Mouse (Mus musculus) spleen, postnatal 14 days (tissue): ENCODE measurements at regions not wholly inside any gene's neighbourhood (a gene's known extent, or its start where the extent isn't known, plus 50 kb on each side); places are given as distances from the start of the nearest gene placed in this dataset.
A peak's percentile ranks its signal among the peaks of the same experiment; 100 is the strongest.

Experiments used
- DNase-seq, 2 experiments: peaks; one replicate each; pipeline ENCODE4 v3.0.0; 2021 to 2022; ENCODE audit warnings: low spot score in 2 of 2

DNA sequence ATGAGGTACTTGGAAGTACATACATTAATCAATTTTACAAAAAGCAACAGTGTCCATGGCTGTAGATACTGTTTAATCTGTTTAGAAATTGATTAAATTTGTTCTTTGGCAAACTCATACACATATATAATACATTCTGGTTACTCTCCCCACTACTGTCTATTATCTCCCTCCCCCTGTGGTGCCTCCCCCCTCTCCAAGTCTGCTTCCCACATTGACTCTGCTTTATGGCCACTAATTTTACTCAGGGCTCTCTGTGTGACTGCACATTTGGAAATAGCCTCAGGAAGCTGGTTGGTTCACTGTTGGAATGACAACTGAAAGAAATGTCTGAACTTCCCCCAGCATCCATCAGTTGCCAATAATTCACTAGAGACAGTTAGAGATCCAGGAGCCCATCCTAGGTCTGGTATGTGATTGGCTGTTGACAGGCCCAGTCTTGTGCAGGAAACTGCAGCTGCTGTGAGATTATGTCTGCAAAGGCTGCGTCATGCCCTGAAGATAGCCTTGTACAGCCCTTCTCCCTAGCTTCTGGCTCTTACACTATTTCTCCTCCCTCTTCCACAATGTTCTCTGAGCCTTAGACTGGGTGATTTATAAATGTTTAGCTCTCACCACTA is 204.6 kb upstream of the Trib2 start:
- DNase-seq, result no peak

DNA sequence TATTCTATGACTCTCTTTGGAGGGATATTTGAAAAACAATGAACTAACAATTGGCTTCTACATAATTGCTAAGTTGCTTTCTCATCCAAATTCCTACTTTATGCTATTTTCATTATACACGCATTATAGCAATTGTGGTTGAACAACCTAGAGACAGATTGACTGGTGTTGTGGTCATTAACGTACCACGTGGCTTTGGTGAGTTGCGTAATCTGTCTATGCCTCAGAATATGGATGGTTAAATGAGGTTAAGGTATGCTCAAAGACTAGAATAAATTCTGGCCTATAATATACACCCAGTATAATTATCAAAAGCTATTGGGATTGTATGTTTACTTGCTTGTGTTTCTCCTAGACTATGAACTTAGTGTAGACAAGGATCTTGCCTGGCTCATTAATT is 201.5 kb upstream of the Trib2 start:
- no peak for DNase-seq

DNA sequence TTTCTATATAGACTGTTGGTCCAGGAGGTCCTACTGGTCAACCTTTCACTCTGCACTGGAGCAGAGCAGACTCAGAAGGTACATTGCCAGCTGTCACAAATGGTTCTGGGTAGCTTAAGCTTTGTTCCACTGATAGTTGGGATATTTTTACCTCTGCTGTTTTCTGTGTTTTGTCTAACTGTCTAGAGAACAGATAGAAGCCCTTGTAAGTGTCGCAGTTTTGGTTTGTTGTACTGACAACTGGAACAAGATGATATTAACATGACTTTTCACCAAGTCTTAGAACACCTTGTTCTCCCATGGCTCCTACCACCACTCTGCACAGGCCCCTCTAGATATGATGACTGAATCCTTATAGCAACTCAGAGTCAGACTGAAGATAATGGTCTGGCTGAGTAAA is 199.9 kb upstream of the Trib2 start:
- DNase-seq, result no peak

DNA sequence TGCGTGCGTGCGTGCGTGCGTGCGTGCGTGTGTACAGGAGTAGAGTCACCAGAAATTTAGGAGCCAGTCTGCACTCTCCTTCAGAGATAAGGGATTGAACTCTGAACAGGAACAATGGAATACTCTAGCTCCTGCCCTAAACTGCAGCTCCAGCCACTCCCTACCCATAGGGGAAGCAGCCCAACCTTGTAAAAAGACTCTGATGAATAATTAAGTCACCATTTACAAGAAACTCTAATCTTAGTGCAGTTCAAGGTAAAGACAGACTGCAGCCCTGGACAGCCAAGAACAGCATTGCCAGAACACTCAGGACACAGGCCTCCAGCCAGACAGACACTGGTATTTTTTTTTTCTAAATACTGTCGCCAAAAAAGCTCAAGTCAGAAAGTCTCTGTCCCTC is 198.9 kb upstream of the Trib2 start:
- DNase-seq, result no peak

DNA sequence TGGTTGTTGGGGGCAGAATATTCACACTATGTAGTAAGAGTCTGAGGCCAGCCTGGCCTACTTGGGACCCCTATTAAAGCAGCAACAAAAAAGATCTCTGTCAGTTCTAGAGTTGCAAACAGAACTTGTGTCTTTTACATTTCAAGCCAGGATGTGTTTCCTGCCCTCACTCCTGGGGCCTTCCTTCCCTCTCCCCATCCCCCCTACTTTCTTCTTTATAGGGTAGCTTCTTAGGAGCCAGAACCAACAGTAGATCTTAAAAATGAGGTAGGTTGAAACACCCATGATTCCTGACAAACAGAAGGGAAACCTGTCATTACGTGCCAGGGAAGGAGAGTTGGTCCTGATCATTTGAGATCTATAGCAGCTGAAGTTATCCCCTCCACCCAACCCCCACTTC is 198.0 kb upstream of the Trib2 start:
- DNase-seq, result no peak

DNA sequence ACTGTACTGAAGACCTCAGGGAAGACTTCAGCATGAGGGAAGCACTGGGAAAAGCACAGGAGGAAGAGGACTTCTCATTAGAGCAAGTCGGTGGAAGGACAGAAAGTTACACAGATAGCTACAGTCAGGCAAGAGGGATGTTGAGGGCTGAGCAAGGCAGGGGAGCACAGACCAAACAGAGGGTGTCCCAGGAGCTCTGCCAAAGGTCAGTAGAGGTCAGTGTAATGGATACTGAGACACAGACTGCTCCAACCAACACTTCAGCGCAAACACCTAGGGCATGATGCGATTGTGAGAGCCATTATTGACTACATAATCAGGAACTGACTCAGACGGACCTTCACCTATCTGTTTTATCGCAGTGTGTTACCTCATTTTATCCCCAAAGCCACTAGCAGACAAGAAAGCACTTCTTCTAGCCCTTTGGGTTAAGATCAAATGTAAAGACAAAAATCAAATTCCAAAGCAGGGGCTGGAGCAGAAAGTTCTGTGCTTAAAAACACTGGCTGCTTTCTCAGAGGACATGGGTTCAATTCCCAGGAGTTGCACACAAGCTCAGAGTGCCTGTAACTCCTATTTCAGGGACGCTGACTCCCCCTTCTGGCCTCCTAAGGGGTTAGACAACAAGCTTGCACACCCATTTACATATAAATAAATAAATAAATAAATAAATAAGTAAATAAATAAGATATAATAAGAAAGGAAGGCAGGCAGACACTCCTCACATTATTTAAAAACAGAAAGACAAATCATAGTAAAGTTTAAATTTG is 197.3 kb upstream of the Trib2 start:
- DNase-seq, result no peak

DNA sequence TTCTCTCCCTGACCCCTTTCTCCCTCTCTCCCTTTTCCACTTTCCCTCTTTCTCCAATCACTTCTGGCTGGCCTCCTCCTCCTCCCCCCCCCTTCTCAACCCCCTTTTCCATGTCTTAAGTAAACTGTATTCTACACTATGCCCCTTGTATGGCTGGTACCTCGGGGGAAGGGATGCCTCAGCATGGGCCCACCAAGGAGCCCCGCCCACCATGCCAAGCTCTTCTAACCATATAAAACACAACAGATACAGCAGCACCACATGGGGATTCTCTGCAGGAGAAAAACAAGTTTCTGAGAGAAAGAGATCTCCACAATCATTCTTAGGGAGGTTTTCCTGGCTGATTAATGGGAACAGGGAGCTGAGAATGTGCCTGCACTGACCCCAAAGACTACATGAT is 196.6 kb upstream of the Trib2 start:
- DNase-seq, result no peak

DNA sequence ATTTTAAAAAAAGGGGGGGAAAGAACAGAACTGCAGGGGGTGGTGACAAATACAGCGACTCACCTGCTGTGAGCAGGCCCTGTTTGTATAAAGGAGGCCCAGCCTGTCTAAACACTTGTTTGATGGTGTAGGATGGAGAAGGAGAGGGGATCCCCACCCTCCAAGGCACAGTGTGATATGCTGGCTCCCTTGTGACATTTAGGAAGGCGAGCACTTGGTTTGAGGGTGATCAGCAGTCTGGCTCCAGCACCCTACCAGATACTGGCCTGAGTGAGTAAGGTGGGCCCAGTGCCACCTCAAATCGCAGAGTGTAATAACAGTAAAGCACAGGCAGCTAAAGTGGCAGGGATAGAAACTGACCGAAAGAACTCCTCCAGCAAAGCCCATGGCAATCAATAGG is 195.4 kb upstream of the Trib2 start:
- DNase-seq, result no peak

DNA sequence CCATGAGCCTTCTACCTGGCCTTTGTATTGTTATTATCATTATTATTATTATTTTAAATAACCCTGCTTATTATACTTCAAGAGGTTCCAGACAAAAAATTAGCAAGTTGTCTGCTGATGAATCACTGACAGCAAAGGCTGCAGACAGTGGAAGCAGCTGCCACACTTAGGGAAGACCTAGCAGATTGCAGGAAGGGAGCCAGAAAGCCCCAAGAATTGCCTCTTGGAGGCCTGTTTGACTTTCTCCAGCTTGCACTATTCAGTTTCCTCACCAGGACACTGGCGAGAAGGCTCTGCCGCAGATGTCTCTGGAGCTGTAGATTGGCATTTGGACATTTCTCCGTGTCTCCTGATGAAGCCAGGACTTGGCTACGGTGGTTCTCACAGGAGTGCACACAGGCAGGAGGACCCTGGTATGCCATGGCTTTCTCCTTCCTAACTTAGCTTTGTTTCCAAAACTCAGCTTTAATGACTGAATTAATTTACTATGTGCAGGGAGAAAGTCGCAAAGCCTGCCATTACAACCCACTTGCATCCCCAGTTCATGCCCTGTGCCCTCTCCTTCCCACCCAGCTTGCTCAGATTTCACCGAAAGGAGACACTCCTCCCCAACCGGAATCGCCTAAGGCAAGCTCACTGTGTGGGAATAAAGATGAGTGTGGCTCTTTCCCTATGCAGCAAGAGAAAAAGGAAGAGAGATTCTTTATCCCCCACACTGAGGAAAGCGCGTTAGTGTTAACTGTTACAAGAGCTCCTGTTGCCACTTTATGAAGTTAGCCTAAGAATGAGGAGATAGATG is 193.3 kb upstream of the Trib2 start:
- no peak for DNase-seq

DNA sequence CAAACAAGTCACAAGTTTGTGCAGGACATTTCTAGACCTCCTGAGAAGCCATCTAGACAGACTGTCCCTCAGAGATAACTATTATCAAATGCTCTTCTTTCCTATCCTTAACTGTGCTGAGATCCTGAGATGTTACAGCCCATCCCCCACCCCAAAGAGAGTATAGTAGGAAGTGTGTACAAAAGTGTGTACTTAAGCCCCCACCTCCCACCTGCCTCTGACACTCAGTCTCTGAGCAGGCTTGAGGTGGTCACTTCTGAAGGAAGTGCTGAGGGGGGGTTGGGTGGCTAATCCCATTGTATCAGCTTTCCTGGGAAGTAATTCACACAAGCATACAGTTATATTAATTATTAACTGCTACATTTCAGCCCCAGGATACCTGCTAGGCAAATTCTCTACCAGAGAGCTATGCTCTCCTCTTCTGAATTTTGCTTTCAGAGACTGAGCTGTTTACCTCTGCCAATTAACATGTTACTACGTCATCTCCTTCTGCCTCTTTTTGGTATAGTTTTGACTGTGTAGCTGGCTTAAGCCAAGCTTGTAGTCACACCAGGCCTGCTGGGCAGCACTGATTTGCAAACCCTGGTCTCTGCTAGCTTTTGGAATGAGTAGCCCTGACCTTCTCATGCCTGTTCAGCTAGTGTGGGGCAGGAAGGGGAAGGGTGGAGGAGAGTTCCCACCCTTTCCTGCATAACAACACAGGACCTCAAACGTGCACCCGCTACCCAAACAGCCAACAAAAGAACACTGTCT is 192.2 kb upstream of the Trib2 start:
- no peak for DNase-seq

DNA sequence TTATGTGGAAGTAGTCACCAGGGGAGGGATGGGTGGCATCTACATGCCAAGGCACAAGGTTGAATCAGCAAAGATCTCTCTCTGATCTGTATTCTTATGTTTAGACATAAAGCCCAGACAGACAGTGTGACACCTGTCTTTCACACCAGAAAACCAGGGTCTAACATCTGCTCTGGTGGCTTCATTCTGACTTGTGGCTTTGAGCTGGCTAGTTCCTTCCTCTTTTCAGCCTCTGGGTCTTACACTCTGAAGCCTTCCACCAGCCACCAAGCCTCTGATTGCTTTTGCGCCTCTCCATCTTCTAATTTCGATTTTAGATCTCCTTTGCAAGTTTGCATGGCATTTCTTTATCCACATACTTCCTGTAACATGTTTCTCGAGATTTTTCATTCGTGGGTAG is 191.5 kb upstream of the Trib2 start:
- DNase-seq, result peak in 1 of 2 experiments; percentile 5

DNA sequence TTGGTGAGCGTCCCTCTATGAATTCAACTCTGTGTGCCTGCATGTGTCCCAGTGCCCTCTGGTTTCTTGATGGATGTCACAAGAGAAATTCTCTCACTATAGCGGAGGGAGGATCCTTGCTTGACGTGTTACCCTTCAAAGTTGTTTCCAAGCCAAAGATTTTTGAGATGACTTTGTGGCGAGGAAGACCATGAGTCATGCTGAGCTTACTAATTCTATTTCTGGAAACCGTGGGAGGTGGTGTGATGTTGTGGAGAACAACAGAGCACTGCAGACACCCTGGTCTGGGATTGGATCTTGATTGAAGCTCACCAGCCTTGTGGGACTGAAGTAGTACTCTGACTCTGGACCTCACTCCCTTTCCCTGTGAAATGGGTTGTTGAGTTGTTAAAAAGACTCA is 190.0 kb upstream of the Trib2 start:
- no peak for DNase-seq

DNA sequence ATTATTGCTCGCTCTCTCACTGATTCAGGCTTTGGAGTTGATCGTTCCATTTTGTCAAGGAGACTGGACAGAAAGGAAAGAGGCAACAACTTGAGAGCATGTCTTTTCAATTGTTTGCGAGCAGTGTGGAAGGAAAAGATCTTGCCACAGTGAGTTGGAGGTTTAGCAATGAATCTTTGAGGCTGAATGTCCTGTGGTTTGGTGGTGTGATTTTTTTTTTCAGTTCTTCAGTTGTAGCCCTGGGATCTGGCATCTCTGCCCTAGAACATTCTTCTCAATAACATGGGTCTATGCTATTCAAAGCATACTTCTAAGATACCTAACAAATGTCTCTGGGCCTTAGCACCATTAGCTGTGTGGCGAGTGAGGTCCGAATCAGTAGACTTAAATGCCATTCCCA is 189.6 kb upstream of the Trib2 start:
- no peak for DNase-seq

DNA sequence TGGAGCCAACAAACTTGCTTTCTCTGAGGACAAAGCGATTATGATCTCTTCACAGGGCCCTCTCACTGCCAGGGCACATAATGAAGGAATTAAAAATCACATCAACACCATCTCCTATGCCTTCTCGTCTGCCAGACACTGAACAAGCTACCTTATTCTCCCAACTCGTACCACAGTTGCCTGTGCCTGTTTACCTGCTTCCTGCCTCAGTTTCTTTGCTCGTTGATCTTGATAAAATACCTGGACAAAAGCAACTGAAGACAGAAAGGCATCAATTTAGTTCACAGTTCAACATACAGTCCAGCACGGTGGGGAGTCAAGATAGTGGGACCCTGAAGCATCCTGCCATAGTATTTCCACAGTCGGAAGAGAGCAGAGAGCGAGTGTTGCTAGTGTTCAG is 185.1 kb upstream of the Trib2 start:
- no peak for DNase-seq

DNA sequence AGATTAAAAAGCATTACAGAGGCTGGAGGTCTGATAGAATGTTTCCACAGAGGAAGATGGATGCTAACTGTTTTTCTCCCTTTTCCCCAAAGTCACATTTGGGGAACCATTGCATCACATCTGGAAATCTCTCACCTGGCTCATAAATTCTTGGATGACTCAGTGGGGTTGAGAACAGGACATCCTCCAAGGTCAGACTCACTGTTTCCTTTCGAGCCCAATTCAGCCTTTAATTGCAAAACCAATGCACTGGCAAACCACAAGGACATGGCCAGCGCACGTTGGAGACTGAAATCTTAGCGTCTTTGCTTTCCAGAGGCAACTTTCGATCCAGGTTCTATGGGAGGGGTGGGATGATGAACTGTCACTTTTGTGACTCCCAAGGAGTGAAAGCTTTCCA is 184.5 kb upstream of the Trib2 start:
- no peak for DNase-seq

DNA sequence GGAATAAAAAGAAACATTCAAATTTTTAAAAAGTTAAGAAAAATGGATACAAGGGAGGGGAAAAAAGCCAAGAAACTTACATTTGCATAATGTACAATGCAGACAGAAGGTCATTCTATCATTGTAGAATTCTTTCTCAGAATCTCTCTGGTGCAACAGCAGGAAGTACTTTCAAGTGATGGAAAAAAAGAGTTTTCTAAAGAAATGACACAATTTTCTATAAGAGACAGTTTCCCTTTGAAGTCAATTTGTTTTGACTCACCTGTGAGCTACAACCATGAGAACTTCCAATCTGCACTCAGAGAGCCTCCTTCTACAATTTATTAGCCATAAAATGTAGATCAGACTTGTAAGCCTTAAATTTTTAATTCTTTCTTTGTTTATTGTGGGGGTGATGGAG is 181.6 kb upstream of the Trib2 start:
- DNase-seq, result no peak

DNA sequence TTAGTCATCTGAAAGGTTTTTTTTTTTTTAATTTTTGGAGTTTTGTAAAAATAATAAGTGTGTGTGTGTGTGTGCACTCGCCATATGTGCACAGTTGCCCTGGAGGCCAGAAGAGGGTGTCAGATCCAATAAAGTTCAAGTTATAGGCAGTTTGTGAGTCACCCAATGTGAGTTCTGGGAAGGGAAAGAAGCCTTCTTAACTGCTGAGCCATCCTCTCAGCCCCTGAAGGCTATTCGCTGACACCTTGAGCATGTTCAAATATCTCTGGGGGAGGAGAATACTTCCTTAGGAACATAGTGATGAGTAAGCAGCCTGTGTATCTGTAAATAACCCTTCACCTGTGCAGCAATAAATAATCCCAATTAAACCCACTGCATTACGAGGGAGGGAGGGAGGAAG is 177.1 kb upstream of the Trib2 start:
- DNase-seq, result no peak

DNA sequence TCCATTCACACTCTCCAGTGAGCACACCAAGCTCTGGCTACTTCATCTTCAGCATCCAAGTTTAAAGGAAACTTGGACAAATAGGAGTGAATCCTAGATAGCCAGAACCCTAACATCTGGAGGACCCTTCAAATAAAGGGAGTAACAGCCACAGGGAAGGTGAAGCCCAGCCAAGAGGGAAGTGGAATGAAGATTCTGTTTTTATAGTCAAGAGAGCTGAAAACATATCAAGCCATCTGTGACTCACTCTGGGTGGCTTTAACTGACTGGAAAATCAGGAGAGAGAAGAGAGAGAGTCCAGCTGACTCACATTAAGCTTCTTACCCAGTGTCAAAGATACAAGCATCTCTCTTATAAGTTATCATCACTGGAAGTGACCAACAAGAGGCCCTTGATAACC is 169.6 kb upstream of the Trib2 start:
- no peak for DNase-seq

DNA sequence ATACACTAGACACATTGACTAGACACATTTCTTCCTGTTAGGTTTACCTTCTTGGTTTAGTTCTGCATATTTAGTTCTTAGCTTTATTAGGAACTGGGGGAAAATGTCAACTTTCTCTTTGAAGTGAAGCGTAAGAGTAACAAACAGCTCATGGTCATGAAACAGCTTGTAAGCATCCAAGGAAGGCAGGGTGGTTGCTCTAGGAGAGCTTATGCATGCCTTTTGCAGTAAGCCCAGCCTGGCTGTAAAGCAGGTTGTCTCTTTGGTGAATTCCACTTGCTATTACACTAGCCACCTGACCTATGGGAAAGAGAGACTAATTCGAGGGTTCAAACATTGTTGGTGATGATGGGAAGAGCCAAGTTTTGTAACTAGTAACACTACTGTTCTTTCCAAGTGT is 168.9 kb upstream of the Trib2 start:
- DNase-seq, result no peak

DNA sequence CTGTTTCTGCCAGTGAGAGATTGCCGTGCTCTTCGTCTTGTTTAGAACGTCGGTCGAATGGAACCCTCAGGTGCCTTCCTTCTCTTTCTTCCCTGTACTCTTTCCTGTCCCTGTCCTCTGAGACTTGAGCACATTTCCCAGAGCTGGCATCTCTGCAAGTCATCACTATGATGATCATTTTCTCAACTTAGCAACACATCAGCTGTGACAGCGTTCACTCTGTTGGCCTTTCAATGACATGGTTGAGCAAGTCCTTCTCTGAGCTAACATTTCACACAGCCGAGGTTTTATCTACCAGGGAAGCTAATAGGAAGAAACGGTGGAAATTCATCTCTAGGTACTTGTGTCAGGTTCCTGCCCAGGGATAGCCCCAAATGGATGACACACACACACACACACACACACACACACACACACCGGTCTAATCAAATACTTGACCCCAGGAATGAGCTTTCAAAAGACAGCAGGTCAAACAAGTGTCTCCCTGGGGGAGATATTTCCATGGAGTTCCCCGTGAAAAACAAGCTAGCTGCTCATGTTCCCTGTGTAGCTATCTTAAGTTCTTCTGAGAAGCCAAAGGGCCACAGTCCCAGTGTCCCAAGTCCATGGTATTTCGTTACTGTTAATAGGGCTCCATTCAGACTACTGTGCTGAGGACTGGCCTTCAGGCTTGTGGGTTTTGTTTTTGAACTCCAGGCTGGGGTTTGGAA is 167.0 kb upstream of the Trib2 start:
- no peak for DNase-seq

DNA sequence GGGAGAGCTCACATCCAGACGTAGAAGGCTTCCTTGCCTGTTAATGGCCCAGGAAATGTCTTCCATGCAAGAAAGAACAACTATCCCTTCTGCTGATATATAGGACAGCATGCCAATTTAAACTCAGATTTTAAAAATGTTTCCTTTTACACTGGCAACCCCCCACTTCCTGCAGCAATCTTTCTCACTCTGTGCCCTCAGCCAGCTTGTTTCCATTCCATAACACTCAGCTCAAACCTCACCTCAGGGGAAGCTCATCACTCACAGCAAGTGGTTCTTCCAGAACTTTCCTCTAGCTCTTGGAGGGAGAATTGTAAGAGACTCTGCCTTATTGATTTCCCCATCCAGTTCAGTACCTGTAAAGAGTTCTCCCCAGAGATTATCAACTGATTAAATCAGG is 165.0 kb upstream of the Trib2 start:
- DNase-seq, result no peak

DNA sequence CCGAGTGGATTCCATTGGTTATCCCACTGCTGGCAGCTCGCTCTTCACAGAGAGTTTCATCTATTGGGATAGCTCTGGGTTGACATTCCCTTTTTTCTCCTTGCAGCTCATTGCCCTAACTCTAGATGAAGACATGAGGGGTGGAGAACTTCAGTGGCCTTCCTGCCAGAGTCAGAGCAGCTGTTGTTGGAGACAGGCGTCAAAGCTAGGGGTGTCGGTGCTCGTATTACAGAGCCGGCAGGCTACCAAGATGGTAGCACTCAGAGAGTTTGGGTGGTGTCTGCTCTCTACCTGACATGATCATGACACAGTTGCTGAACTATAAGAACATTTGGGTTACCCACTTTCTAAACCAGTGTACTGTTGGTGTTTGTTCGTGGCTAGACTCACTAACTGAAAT is 162.5 kb upstream of the Trib2 start:
- DNase-seq, result no peak
